9 mouse cellular contexts compared by ENCODE assay signal in the genomic region with DNA sequence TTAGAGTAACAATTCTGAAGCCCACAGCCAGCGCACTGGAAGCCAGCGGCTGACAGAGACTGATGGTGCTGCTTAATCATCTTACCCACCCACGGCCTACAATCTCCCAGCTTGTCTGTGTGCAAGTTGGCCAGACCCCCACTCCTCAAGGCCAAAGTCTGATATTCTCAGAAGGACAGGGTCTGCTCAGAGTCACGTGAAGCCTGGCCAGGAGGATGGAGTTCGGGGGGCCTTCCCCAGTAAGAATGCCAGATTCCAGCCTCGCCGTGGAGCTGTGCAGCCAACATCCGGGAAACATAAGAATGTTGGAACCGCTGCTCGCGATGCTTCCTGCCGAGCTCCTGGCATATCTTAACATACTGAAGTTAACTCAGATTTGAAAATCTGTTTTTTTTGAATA.
DNase-seq lines count a peak whose midpoint lies in the region; ATAC-seq and TF ChIP-seq lines count a peak whose summit lies in the region.
"Had no signal": no experiment of that assay in that cellular context is flagged by ENCODE, and none has a peak within 500 bp of the region (broad histone marks: within the 10 kb centered on the region; RNA-seq: fewer than 3 reads in every experiment).

No protein-coding gene starts in this region.

- no peak overlapping the region for H3K9ac ChIP-seq in heart, embryonic 15.5 days
- H3K9ac ChIP-seq in liver, postnatal 0 days (replicated peaks), result no peak overlapping the region
- H3K9ac ChIP-seq: neural tube, embryonic 15.5 days had no signal

- TF ChIP-seq EP300 in liver, postnatal 0 days (IDR thresholded peaks at IDR 0.05; ENCODE audit: low read depth), result no peak

- no peaks in the 10 kb centered on the region for H3K9me3 ChIP-seq in heart, embryonic 15.5 days (replicated peaks)
- H3K9me3 ChIP-seq in liver, postnatal 0 days (ENCODE audit: low read length), result no peaks in the 10 kb centered on the region
- H3K9me3 ChIP-seq: neural tube, embryonic 15.5 days had no signal

- H3K36me3 ChIP-seq in heart, embryonic 15.5 days, result peaks cover 28% of the 10 kb centered on the region
- H3K36me3 ChIP-seq in liver, postnatal 0 days (replicated peaks; ENCODE audit: insufficient read depth, low read length), result no peaks in the 10 kb centered on the region

- ATAC-seq in heart, embryonic 15.5 days (replicated peaks; ENCODE audit: insufficient number of reproducible peaks, insufficient read depth, low FRiP score, low read depth), result peak; percentile 80
- ATAC-seq in liver, postnatal 0 days, result no peak

- no peak overlapping the region for H3K4me2 ChIP-seq in heart, embryonic 15.5 days
- H3K4me2 ChIP-seq in liver, postnatal 0 days (ENCODE audit: low read depth, low read length), result no peak overlapping the region
- H3K4me2 ChIP-seq: neural tube, embryonic 15.5 days had no signal

- no peak for TF ChIP-seq CTCF in liver, postnatal 0 days (IDR thresholded peaks at IDR 0.05; ENCODE audit: low read depth)

- 59% methylated on average over 12 of the region's 12 CpGs for WGBS in heart, embryonic 15.5 days
- WGBS in liver, postnatal 0 days (ENCODE audit: insufficient replicate concordance), result 76% methylated on average over 12 of the region's 12 CpGs

- no peak overlapping the region for H3K4me3 ChIP-seq in heart, embryonic 15.5 days
- H3K4me3 ChIP-seq in liver, postnatal 0 days (ENCODE audit: low read depth, low read length), result no peak overlapping the region
- H3K4me3 ChIP-seq: neural tube, embryonic 15.5 days had no signal

- peaks cover 17% of the 10 kb centered on the region for H3K4me1 ChIP-seq in heart, embryonic 15.5 days (replicated peaks)
- no peaks in the 10 kb centered on the region for H3K4me1 ChIP-seq in liver, postnatal 0 days (ENCODE audit: insufficient read depth)

- DNase-seq in kidney, postnatal 4 days, result peak; percentile 62 to 70
- no peak for DNase-seq in kidney, adult 9 months
- peak; percentile 59 for DNase-seq in gastrocnemius, postnatal 25 days
- peak; percentile 15 for DNase-seq in ovary, postnatal 10 days (ENCODE audit: low spot score)
- DNase-seq in cerebellum, postnatal 25 days, result no peak
- no peak for DNase-seq in liver, postnatal 0 days
- DNase-seq: thymus, adult 2 months had no signal

- peak overlapping the region; percentile 55 for H3K27ac ChIP-seq in heart, embryonic 15.5 days
- H3K27ac ChIP-seq in liver, postnatal 0 days (ENCODE audit: low read depth), result no peak overlapping the region
- H3K27ac ChIP-seq: neural tube, embryonic 15.5 days had no signal

- H3K27me3 ChIP-seq in heart, embryonic 15.5 days, result no peaks in the 10 kb centered on the region
- H3K27me3 ChIP-seq in liver, postnatal 0 days (ENCODE audit: insufficient read depth, low read length), result no peaks in the 10 kb centered on the region
- H3K27me3 ChIP-seq: neural tube, embryonic 15.5 days had no signal

Comparison
In these comparisons a context has a peak if more than half of its experiments do, and no peak if none do; other contexts are left out.
1. DNase-seq: peak in kidney, postnatal 4 days (2 of 2), gastrocnemius, postnatal 25 days (single experiment) and ovary, postnatal 10 days (single experiment); none in kidney, adult 9 months (single experiment), cerebellum, postnatal 25 days (0 of 2) and liver, postnatal 0 days (single experiment).